Mouse (Mus musculus): ENCODE results near the gene Zbtb43. TPM values are rescaled to one million over a fixed set of nuclear protein-coding genes. Genes with fewer than 3 reads are reported as not detected.

Zbtb43 gene
- polyA plus RNA-seq, 1 experiment from 2014 or later: 17.8 TPM

GRCm38 (mm10) chr2:33475961-33476360 lies 7.6 kb upstream of the Zbtb43 start:
- Histone ChIP-seq H3K4me2 (no peak overlapping the region), H3K4me3 (replicated peaks) (no peak overlapping the region), H3K36me3 (no peaks in the 10 kb centered on the region), H3K27ac (no peak overlapping the region), H3K27me3 (no peaks in the 10 kb centered on the region), H3K9ac (no peak overlapping the region), H3K9me3 (replicated peaks) (no peaks in the 10 kb centered on the region), H3K4me1 (no peaks in the 10 kb centered on the region)
- no peak for ATAC-seq (replicated peaks; ENCODE audit: low FRiP score)

- peak; percentile 85 for ATAC-seq (replicated peaks; ENCODE audit: low FRiP score)
- H3K36me3 ChIP-seq: peaks cover 17% of the 10 kb centered on the region
- peak overlapping the region; percentile 94 for H3K4me3 ChIP-seq (replicated peaks)
- H3K9me3 ChIP-seq (replicated peaks): no peaks in the 10 kb centered on the region
- no peaks in the 10 kb centered on the region for H3K27me3 ChIP-seq
- H3K4me1 ChIP-seq: peaks cover 27% of the 10 kb centered on the region
- H3K4me2 ChIP-seq: peak overlapping the region; percentile 82
- H3K27ac ChIP-seq: peak overlapping the region; percentile 84
- peak overlapping the region; percentile 89 for H3K9ac ChIP-seq
- WGBS: 3% methylated on average over 54 of the region's 57 CpGs
Measured at GRCm38 (mm10) chr2:33467546-33468465, 553 bp downstream of the Zbtb43 start.

- Histone ChIP-seq H3K4me1 (peaks cover 27% of the 10 kb centered on the region), H3K4me3 (replicated peaks) (no peak overlapping the region), H3K4me2 (no peak overlapping the region), H3K27ac (no peak overlapping the region), H3K27me3 (no peaks in the 10 kb centered on the region), H3K9ac (no peak overlapping the region), H3K9me3 (replicated peaks) (no peaks in the 10 kb centered on the region), H3K36me3 (peaks cover 32% of the 10 kb centered on the region)
- WGBS: 58% methylated on average over 4 of the region's 4 CpGs
- ATAC-seq (replicated peaks; ENCODE audit: low FRiP score): no peak
Measured at GRCm38 (mm10) chr2:33465966-33466365, 2.4 kb downstream of the Zbtb43 start.

GRCm38 (mm10) chr2:33465215-33465614 lies 3.1 kb downstream of the Zbtb43 start:
- Histone ChIP-seq H3K9ac (no peak overlapping the region), H3K27ac (no peak overlapping the region), H3K4me3 (replicated peaks) (no peak overlapping the region), H3K36me3 (peaks cover 39% of the 10 kb centered on the region), H3K4me1 (peaks cover 27% of the 10 kb centered on the region), H3K4me2 (no peak overlapping the region), H3K27me3 (no peaks in the 10 kb centered on the region), H3K9me3 (replicated peaks) (no peaks in the 10 kb centered on the region)
- WGBS: 76% methylated on average over 5 of the region's 5 CpGs
- no peak for ATAC-seq (replicated peaks; ENCODE audit: low FRiP score)

DNA sequence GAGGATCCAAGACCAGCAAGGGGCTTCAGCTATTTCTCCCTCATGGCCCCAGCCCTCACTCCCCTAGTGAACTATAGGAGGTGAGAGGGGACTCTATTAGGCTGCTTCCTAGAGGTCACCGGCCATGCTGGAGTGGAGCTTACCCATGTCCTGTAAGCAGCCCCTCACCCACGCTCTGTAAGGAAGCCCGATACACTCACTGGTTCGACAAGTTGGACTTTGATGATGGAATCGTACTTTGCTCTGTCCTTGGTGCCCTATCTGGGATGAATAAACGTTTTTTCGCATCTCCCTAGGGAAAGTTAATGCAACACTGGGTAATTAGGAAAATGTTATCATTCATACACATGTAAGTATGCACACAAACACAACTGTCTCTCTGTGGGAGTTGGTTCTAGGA lies 6.3 kb downstream of the Zbtb43 start:
- Histone ChIP-seq H3K4me2 (no peak overlapping the region), H3K36me3 (peaks cover 64% of the 10 kb centered on the region), H3K27me3 (no peaks in the 10 kb centered on the region), H3K4me3 (replicated peaks) (no peak overlapping the region), H3K9me3 (replicated peaks) (no peaks in the 10 kb centered on the region), H3K27ac (no peak overlapping the region), H3K9ac (no peak overlapping the region), H3K4me1 (peaks cover 19% of the 10 kb centered on the region)
- ATAC-seq (replicated peaks; ENCODE audit: low FRiP score): no peak
- WGBS: 87% methylated on average over 7 of the region's 7 CpGs

DNA sequence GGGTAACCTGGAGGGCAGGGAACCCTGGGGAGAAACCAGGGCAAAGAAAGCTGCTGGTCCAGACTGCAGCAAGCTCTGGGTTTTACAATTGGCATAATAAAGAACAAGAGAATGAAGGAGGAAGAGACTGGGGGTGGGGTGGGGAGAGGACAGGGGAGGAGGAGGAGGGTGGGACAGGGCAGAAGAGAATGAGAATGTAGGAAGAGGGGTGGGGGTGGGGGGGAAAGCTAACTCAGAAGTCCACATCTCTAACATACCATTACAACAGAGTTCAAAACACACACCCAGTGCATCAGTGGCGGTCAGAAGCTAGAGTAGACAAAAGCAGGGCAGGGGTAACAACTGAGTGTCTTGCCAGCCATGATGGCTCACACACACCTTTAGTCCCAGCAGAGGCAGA lies 7.3 kb downstream of the Zbtb43 start:
- H3K9me3 ChIP-seq (replicated peaks): no peaks in the 10 kb centered on the region
- WGBS: 72% methylated on average over 1 of the region's 1 CpGs
- H3K4me3 ChIP-seq (replicated peaks): no peak overlapping the region
- no peak overlapping the region for H3K27ac ChIP-seq
- peaks cover 63% of the 10 kb centered on the region for H3K36me3 ChIP-seq
- H3K27me3 ChIP-seq: no peaks in the 10 kb centered on the region
- H3K9ac ChIP-seq: no peak overlapping the region
- no peak overlapping the region for H3K4me2 ChIP-seq
- ATAC-seq (replicated peaks; ENCODE audit: low FRiP score): no peak
- peaks cover 10% of the 10 kb centered on the region for H3K4me1 ChIP-seq

DNA sequence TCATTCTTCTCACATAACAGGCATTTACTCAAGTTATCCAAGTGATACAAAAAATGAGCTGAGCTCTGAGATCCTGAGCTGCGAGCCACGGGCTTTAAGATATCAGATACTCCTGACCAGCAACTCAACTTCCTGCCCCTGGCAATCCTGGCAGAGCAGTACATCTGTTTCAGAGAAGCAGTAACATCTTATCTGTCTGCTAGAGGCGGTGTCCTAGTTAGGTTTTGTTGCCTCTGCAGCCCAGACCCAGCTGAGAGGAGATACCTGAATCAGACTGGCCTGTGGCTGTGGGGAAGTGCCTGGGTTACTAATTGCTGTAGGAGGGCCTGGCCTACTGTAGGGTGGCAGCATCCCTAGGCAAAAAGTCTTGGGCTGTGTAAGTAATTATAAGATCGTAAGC lies 8.7 kb downstream of the Zbtb43 start:
- H3K4me3 ChIP-seq (replicated peaks): no peak overlapping the region

DNA sequence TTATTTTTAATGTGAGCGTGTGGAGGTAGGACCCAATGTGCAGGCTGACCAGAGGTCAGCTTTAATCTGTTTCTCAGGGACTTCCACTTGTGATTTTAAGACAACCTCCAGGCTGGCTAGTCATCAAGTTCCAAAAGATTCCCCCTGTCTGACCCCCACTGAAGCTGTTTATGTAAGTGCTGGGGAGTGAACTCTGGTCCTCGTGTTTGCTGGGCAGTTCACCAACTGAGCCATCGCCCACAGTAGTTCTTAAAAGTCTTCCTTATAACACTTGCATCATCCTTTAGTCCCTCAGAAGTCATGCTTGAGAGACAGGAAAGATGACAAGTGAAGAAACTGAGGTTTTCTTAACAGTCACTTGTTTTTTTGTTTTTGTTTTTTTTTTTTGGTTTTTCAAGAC lies 11.7 kb downstream of the Zbtb43 start:
- peaks cover 78% of the 10 kb centered on the region for H3K36me3 ChIP-seq

More for the DNA sequence above, 8.7 kb downstream of the Zbtb43 start:
- Histone ChIP-seq H3K27me3 (no peaks in the 10 kb centered on the region), H3K9ac (no peak overlapping the region), H3K36me3 (peaks cover 72% of the 10 kb centered on the region), H3K4me2 (no peak overlapping the region), H3K27ac (no peak overlapping the region), H3K9me3 (replicated peaks) (no peaks in the 10 kb centered on the region), H3K4me1 (no peaks in the 10 kb centered on the region)
- WGBS: 66% methylated on average over 4 of the region's 4 CpGs
- no peak for ATAC-seq (replicated peaks; ENCODE audit: low FRiP score)

GRCm38 (mm10) chr2:33456242-33456641 lies 12.1 kb downstream of the Zbtb43 start:
- Histone ChIP-seq H3K27me3 (no peaks in the 10 kb centered on the region), H3K4me2 (no peak overlapping the region), H3K4me3 (replicated peaks) (no peak overlapping the region), H3K9me3 (replicated peaks) (no peaks in the 10 kb centered on the region), H3K36me3 (peaks cover 80% of the 10 kb centered on the region), H3K4me1 (peaks cover 5% of the 10 kb centered on the region; the same call in 1 of the 2 replicates), H3K27ac (no peak overlapping the region), H3K9ac (no peak overlapping the region)
- WGBS: 77% methylated on average over 5 of the region's 5 CpGs
- ATAC-seq (replicated peaks; ENCODE audit: low FRiP score): no peak

More for the DNA sequence above, 11.7 kb downstream of the Zbtb43 start:
- Histone ChIP-seq H3K27ac (no peak overlapping the region), H3K4me2 (no peak overlapping the region), H3K27me3 (no peaks in the 10 kb centered on the region), H3K4me1 (peaks cover 5% of the 10 kb centered on the region; the same call in 1 of the 2 replicates), H3K9ac (no peak overlapping the region), H3K9me3 (replicated peaks) (no peaks in the 10 kb centered on the region), H3K4me3 (replicated peaks) (no peak overlapping the region)
- 59% methylated on average over 3 of the region's 3 CpGs for WGBS
- ATAC-seq (replicated peaks; ENCODE audit: low FRiP score): no peak

DNA sequence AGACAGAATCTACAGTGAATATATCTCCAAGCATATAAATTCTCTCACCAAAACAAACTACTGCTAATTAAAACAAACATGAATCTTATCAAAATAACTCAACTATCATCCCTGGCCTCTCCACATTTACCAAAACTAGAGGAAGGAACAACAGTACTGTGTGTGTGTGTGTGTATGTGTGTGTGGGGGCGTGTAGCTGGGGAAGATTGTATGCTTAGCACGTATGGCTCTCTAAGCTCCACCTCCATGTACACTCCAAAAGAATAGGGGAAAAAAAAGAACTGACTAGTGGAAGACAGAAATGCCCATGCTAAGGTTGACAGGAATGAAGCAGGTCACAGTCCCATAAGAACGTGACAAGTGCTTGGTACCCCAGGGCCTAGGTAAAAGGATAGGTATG lies 13.0 kb downstream of the Zbtb43 start:
- Histone ChIP-seq H3K9ac (no peak overlapping the region), H3K36me3 (peaks cover 82% of the 10 kb centered on the region), H3K27me3 (no peaks in the 10 kb centered on the region), H3K4me3 (replicated peaks) (no peak overlapping the region), H3K27ac (no peak overlapping the region), H3K4me2 (no peak overlapping the region), H3K4me1 (peaks cover 5% of the 10 kb centered on the region; the same call in 1 of the 2 replicates), H3K9me3 (replicated peaks) (no peaks in the 10 kb centered on the region)
- 75% methylated on average over 3 of the region's 3 CpGs for WGBS
- no peak for ATAC-seq (replicated peaks; ENCODE audit: low FRiP score)

- Histone ChIP-seq H3K27ac (no peak overlapping the region), H3K4me1 (peaks cover 5% of the 10 kb centered on the region; the same call in 1 of the 2 replicates), H3K9me3 (replicated peaks) (no peaks in the 10 kb centered on the region), H3K4me3 (replicated peaks) (no peak overlapping the region), H3K27me3 (no peaks in the 10 kb centered on the region), H3K4me2 (no peak overlapping the region), H3K9ac (no peak overlapping the region), H3K36me3 (peaks cover 84% of the 10 kb centered on the region)
- no peak for ATAC-seq (replicated peaks; ENCODE audit: low FRiP score)
- 89% methylated on average over 8 of the region's 8 CpGs for WGBS
Measured at GRCm38 (mm10) chr2:33454816-33455215, 13.5 kb downstream of the Zbtb43 start.

- 90% methylated on average over 3 of the region's 3 CpGs for WGBS
- no peak overlapping the region for H3K4me2 ChIP-seq
- H3K4me3 ChIP-seq (replicated peaks): no peak overlapping the region
- H3K4me1 ChIP-seq: peaks cover 5% of the 10 kb centered on the region; the same call in 1 of the 2 replicates
- H3K27ac ChIP-seq: no peak overlapping the region
- H3K9ac ChIP-seq: no peak overlapping the region
- peaks cover 86% of the 10 kb centered on the region for H3K36me3 ChIP-seq
- H3K27me3 ChIP-seq: no peaks in the 10 kb centered on the region
- no peak for ATAC-seq (replicated peaks; ENCODE audit: low FRiP score)
- H3K9me3 ChIP-seq (replicated peaks): no peaks in the 10 kb centered on the region
Measured at GRCm38 (mm10) chr2:33453476-33453875, 14.9 kb downstream of the Zbtb43 start.

Measured in kidney, embryonic 15.5 days (tissue).